Mouse (Mus musculus) gastrocnemius, adult 18-20 months (tissue): ENCODE results near the gene Cdk5rap1. TPM values are rescaled to one million over a fixed set of nuclear protein-coding genes. Genes with fewer than 3 reads are reported as not detected.

Experiments used
- DNase-seq: peaks from one replicate; pipeline ENCODE4 v3.0.0; 2021; ENCODE audit warnings: low spot score
- long read RNA-seq, 2 experiments: library from polyadenylated mRNA; stranded (forward); transcript quantifications; one replicate each; pipeline ENCODE4 v2.0.0; 2021
- total RNA-seq, 2 experiments: library from RNA; stranded (reverse); gene quantifications; 2 replicates each; pipeline ENCODE4 v1.2.3; 2021

Cdk5rap1 gene
- 10 to 100 TPM; 11.2 to 15.1 TPM for total RNA-seq
- long read RNA-seq, experiment 1, transcript Cdk5rap1-201 (14 exons, 1,970 nt) = major isoform, 9 of 10 reads
- long read RNA-seq, experiment 1, partial matches to known transcripts = 1 of 10 reads
- long read RNA-seq, experiment 1, other reads (novel, unspliced or antisense) = 0 of 10 reads
- long read RNA-seq, experiment 2, transcript Cdk5rap1-201 (14 exons, 1,970 nt) = major isoform, 7 of 10 reads
- long read RNA-seq, experiment 2, partial matches to known transcripts = 2 of 10 reads
- long read RNA-seq, experiment 2, other reads (novel, unspliced or antisense) = 0 of 10 reads

GRCm38 (mm10) chr2:154372842-154373500, at the start of gene Cdk5rap1:
TSS of gene Cdk5rap1 (minus strand) at chr2:154373010.
- no peak for DNase-seq

DNA sequence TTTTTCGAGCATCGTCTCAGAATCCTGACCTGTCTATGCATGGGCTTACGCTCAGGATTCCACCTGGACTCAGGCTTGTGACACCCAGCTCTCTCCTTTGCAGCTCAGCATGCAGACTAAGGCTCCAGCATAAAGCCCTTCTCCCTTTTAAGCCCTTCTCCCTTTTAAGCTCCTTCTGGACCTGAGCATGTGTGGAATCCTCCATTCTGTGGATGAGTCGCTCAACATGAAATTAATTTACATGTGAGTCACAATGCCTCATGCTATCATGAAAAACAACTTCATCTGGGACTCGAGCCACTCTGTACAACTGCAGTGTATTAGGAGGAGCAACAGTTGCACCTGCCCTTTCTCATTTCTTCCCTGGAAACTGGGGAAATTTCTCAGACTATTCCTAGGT, 49.4 kb upstream of the Cdk5rap1 start:
- DNase-seq = no peak

DNA sequence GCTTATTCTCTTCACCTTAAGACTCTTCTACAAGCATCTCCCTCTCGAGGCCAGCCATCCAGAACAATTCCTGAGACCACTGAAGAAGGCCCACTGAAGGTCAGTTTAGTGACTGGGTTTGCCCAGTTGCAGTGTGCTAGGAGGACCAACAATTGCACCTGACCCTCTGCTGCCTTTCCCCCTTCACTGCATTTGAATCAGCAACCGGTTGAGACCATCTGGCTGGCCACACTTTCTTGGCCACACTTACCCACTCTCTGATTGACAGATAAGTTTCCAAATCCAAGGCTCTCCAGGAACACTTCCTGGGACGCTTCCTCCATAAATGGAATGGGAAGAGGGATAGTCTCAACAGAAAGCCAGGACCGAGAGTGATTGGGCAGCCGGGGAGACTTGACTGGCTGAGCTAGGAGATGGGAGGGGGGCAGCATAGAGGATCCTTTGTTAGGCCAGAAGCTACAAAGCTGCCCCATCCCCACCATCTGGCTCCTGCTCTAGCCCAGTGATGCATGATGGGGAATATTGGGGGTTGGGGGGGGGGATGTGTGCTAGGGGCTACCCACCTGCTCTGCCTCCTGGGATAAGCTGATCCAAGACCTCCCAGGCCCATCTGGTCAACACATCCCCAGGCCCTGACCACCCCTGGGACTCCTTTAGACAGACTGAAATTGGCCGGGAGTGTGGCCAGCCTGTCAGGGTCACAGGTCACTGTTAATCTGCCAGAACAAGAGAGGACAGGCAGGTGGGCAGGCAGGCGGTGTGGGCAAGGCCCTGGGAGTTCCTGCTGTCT, 48.3 kb upstream of the Cdk5rap1 start:
- DNase-seq = no peak

DNA sequence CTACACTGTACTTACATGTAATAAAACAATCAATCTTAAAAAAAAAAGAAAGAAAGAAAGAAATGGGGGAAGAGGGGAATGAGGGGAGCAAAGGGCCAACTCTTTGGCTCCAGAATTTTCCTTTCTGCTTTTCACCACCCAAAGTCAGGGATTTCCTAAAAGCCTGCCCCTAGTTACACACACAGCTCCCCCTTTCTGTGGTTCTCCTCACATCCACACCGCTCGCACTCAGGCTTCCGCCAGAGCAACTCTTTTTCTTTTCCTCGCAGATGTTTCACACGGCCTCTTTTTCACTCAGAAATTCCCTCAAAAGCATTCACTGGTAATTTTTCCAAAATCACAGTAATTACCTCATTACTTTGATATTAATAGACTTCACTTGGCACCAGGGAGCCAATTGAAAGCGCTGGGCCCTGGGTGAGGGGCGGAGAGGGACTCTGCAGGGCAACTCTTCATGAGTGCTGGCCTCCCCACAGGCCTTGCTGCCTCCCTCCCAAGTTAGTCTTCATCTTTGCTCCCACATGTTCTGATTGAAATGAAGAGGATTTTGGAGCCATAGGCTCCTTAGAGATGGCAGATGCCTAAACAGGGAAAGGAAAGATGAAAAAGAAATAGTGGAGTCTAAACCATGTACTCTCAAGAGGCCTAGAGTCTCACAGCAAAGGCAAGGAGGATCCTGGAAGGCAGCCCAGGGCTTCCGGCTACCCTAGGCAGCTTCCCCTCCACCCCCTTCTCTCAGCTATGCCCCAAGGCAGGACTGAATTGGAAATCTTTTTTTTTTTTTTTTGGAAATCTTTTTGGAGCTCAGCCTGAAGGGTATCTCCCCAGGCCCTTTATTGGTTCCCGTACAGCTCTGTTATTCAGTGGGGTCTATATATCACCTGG, 47.1 kb upstream of the Cdk5rap1 start:
- no peak for DNase-seq

DNA sequence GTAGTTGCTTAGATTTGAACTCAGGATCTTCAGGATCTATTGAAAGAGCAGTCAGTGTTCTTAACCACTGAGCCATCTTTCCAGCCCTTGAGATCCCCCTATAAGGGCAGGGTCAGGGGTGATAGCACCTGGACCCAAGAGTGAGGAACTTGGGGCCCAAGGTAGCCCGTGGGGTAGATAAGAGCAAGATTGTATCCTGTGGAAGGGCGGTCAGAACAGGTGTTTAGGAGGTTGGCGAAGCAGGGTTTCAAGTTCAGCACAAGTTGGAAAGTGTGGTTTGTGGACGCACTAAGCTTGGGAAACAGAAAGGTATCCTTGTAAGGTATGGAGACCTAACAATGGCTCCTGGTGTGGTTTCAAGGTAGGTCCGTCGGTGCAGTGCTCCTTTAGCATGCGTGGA, 45.2 kb upstream of the Cdk5rap1 start:
- DNase-seq = no peak

DNA sequence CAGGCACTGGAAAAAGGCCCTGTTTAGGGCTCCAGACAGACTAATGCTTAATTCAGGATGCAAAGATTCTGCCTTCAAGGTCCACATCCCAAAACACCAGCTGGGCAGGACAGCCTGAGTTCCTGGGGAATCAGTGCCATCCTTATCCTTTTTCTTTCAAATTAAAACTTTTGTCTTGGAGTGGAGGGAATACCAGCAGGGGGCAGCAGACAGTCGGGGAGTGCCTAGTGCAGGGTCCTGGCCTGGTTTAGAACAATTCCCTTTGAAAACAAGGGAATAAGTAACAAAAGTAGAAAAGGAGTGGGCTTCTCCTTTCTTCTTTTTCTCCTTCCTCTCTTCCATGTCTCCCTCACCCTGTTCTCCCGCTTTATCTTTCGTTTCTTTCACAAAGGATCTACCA, 44.3 kb upstream of the Cdk5rap1 start:
- DNase-seq = peak; percentile 80

GRCm38 (mm10) chr2:154412018-154412666, 39.3 kb upstream of the Cdk5rap1 start:
- DNase-seq = peak; percentile 55

DNA sequence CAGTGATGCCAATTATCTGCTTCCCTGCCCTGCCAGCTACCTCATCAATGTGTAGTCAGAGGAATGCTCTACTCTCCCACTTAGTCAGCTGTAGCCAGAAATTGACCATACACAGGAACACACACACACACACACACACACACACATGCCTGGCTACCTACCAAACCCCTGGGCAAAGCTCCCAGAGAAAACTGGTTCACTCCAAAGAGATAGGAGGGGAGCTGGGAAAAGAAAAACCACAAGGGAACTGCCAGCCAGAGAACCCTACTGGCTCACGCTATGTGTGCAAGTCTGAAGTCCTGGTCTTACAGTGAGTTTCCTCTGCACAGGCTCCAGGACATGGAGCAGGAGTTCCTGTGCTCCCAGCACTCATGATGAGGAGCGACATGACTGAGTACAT, 37.5 kb upstream of the Cdk5rap1 start:
- DNase-seq = peak; percentile 47

DNA sequence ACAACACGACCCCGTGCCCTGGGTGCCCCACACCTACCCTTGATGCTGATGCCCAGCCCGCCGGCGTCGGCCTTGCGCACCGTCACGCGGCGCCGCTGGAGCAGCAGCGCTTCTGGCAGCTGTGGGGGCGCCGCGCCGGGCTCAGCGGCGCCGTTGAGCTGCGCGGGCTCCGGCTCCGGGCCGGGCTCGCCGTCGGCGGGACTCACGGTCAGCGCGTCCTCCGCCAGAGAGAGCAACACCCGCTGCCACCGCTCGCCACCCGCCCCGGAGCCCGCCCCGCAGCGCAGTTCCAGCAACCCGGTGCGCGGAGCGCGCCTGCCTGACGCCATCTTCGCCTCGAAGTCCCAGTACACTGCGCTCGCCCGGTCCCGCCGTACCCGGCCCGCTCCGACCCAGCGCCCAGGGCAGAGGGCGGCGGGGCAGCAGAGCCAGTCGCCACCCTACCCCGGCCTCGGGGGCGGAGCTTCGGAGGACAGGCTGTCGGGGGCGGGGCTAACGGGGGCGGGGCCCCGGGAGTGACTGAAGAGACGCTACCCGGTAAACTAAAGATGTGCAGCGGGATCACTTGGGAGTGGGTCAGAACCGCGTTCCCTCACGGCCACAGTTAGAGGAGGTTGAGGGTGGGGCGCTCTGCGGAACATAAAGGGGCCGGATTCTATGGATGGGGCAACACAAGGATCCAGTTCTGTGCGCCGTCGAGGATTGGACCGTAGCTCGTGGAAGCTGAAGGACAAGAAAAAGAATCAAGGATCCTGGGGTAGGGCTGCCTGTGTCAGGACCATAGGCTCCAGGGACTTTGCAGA, 35.0 kb upstream of the Cdk5rap1 start, which contains the start of gene Snta1:
TSS of gene Snta1 (minus strand) at position 457 of the 803 bp plus-strand sequence.
- peak; percentile 91 for DNase-seq

- peak; percentile 59 for DNase-seq
Observed at GRCm38 (mm10) chr2:154407063-154407642, 34.3 kb upstream of the Cdk5rap1 start.

- DNase-seq = peak; percentile 70
Observed at GRCm38 (mm10) chr2:154405447-154405994, 32.7 kb upstream of the Cdk5rap1 start.

DNA sequence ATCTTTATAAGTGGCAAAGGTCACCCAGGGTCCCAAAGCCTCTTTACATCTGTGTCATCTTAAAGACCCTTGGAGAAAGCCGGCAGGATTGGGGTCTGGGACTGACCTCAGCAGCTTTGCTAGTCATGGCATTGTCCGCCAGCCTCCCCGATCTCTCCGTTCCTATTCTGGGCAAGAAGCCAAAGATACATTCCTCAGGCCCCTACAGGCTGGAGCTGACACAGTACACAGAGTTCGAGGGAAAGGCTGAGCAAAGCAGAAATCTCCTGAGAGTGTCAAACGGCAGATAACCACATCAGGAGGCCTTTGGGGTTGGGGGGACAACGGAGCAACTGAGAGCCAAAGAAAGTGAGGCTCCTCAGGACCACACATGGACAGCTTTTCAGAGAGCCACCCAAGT, 30.0 kb upstream of the Cdk5rap1 start:
- peak; percentile 73 for DNase-seq

GRCm38 (mm10) chr2:154401976-154402375, 29.2 kb upstream of the Cdk5rap1 start:
- no peak for DNase-seq

DNA sequence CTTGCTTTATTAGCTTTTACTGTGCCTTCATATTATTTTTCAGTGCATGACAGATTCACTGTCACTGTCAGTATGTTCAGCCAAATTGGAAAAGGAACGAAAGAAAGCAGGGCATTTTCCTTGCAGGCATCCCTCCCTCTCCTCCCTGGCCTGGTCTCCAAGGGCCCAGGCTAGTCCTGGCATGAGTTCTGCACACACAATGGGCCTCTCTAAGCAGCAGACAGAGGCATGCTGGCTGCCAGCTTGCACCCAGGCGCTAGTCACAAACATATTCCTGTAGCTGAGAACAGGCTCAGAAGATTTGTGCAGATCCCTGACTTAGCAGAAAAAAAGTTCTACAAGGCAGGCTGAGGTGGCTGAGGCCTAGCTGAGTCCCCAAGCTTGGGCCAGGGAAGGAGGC, 26.5 kb upstream of the Cdk5rap1 start:
- no peak for DNase-seq

GRCm38 (mm10) chr2:154398267-154398666, 25.5 kb upstream of the Cdk5rap1 start:
- no peak for DNase-seq

- no peak for DNase-seq
Observed at GRCm38 (mm10) chr2:154396529-154396928, 23.7 kb upstream of the Cdk5rap1 start.

DNA sequence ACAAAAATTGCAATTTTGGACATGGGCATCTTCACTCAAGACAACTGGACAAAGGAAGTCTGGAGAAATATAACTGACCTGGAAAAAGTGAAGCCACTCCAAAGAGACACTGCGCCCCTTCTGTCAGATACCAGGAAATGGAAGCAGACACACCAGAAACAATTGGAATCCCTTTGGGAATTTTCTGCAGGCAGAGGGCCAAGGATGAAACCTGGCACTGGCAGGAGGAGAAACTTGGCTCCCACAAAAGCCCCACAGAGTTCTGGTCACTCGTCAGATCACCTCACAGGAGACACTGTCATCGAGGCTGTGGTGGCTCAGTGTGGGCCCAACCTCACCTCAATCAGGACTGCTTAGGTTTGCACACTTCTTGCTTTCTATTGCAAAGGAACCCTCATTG, 21.8 kb upstream of the Cdk5rap1 start:
- no peak for DNase-seq

GRCm38 (mm10) chr2:154390180-154390964, 17.6 kb upstream of the Cdk5rap1 start:
- peak; percentile 97 for DNase-seq
